Mouse (Mus musculus) kidney, adult 18-20 months (tissue): Measurements from ENCODE around the gene Cyp2c37.
"Not testable (repeated sequence)": the region's sequence is repeated elsewhere in the genome, so short reads cannot be mapped to it uniquely, and the experiment has no call there.

Experiments used
- DNase-seq: peaks from one replicate; pipeline ENCODE4 v3.0.0; 2021

Cyp2c37 gene

DNA sequence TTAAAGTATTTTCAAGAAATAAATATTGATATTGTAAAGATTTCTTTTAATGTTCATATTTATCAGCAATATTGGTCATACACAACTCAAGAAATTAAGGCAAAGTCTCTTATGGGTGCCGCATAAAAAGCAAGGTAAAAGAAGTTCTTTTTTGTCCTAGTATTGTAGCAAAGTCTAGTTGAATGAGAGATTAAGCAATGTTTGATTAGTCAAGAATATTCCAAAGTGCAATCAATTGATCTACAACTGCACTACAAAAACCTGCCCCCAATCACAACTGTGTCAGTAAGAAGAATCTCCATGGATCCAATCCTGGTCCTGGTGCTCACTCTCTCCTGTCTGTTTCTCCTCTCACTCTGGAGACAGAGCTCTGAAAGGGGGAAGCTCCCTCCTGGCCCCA is at the start of gene Cyp2c37:
Gene Cyp2c37, plus strand, starts transcription at position 285 of the 400 bp plus-strand sequence.
- not testable (repeated sequence) for DNase-seq

DNA sequence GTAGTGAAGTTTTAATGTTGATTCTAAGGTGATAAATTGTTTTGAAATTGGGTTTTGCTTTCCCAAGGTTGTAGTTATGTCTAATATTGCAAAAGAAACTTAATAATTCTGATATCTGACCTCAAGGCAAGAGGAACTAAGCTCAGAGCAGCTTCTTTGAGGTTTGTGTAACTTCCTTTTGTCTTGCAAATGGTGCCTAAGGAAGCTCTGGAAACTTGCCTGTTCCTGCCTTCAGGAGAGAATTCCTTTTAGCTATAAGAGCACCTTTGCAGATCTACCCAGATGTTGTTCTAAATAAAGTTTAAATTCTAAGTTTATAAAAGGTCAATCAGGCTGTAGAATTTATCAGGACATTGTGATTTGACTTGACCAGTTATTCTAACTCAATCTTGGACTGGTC is 31.4 kb upstream of the Cyp2c37 start:
- DNase-seq = not testable (repeated sequence)

DNA sequence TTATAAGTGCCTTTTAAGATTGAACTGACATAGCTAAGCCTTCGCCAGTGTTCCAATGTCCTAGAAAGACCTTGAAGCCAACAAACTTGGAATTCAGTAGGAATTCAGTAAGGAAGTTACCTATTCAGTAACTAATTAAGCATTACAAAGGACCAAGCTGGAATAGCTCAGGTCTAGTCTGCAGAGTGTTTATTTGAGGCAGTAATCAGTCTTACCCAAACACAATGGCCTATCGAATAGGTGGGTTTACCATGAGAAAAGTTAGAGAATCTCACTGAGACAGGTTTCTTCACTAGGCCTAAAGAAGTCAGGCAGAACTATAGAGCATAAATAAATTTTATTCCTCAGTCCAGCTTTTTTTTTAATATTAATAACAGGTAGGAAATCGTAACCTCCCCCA is 21.1 kb upstream of the Cyp2c37 start:
- DNase-seq = not testable (repeated sequence)

DNA sequence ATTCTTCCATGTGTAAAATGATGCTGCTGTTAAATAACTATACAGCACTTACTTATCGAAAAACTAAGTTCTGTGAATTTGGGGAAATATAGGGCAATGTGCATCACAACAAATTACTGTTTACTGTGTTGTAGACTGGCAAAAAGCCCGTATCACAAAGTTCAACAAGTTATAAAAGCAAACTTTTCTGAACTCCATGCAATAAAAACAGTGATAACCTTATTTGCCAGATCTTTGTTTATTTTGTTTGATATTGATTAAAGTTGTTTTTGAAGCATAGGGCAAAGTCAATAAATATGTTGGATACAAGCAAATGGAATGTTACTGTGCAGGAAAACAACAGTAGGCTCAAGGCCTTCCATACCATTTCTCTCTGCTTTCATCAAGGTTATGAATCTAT is 2.8 kb upstream of the Cyp2c37 start:
- no peak for DNase-seq
